Mouse (Mus musculus) stomach, embryonic 16.5 days (tissue): ENCODE measurements around the gene Golga7b. TPM values are rescaled to one million over a fixed set of nuclear protein-coding genes. Genes with fewer than 3 reads are reported as not detected.

Experiments
- ATAC-seq: fragments of 200-750 bp; cut with Nextera tagmentation; 2 replicates; pipeline ENCODE4 v1.8.0; 2017; ENCODE audit warnings: moderate number of reproducible peaks, moderate TSS enrichment; ENCODE audit not compliant: insufficient read depth, low FRiP score
- H3K27ac ChIP-seq: fragments of 300-500 bp; sonication (generic); 2 replicates; pipeline ENCODE4 v1.5.1; 2014; ENCODE audit warnings: low read length
- H3K27me3 ChIP-seq: fragments of 300-500 bp; sonication (generic); 2 replicates; pipeline ENCODE4 v1.6.1; 2014; ENCODE audit warnings: low read length, control low read depth, mixed read lengths; ENCODE audit not compliant: control insufficient read depth, insufficient read depth
- H3K36me3 ChIP-seq: fragments of 300-500 bp; sonication (generic); 2 replicates; pipeline ENCODE4 v1.6.1; 2014; ENCODE audit warnings: low read length; ENCODE audit not compliant: control insufficient read depth, insufficient read depth
- H3K4me1 ChIP-seq: fragments of 300-500 bp; sonication (generic); 2 replicates; pipeline ENCODE4 v1.6.1; 2014; ENCODE audit warnings: low read length, control low read depth, mixed read lengths; ENCODE audit not compliant: control insufficient read depth, insufficient read depth
- H3K4me2 ChIP-seq: fragments of 300-500 bp; sonication (generic); 2 replicates; pipeline ENCODE4 v1.6.1; 2014; ENCODE audit warnings: low read depth, low read length, mixed read lengths
- H3K4me3 ChIP-seq: fragments of 300-500 bp; sonication (generic); replicated peaks from 2 replicates; pipeline ENCODE4 v1.5.1; 2014; ENCODE audit warnings: mild to moderate bottlenecking, low read length
- H3K9ac ChIP-seq: fragments of 300-500 bp; sonication (generic); 2 replicates; pipeline ENCODE4 v1.6.1; 2014; ENCODE audit warnings: low read length
- H3K9me3 ChIP-seq: fragments of 300-500 bp; sonication (generic); replicated peaks from 2 replicates; pipeline ENCODE4 v1.6.1; 2016; ENCODE audit warnings: low read length, control low read depth; ENCODE audit not compliant: control insufficient read depth
- WGBS: fragments of 180-500 bp; shearing (Covaris S2); extraction: QIAGEN DNeasy Blood & Tissue Kit; methylation state at CpG from one replicate; pipeline ENCODE4 v1.1.7; 2014; 5-methylcytosine and 5-hydroxymethylcytosine counted together
- polyA plus RNA-seq: library from polyadenylated mRNA; unstranded; fragments of >200 nt; fragmentation: Nextera tagmentation; extraction: Ambion mirVana; gene quantifications from 2 replicates; pipeline ENCODE4 v1.2.1, GENCODE M21; 2015

Golga7b gene
- polyA plus RNA-seq: 1.1 and 1.2 TPM in 2 replicates

DNA sequence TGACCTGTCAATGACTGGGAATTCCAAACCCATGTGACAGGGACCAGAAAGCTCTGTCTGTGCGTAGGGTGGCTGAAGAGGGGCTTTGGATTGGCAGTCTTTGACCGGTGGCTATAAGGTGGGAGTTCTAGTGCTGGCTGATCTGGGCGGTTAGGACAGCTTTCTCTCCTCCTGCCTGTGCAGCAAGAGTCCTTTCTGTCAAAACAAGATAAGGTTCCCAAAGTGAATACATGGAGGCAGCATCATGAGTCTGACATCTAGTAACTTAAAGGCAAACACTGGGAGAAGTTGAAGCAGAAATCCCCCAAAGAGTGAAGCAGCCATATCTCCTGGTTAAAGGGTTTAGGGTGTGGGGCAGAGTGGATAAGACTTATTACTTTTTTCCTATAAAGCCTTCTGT is at the start of gene Golga7b:
TSS of gene Golga7b (plus strand) at position 56 of the 400 bp plus-strand sequence.
- 79% methylated on average over 3 of the region's 3 CpGs for WGBS
- no peak within 1 kb of the TSS for H3K4me3 ChIP-seq
- H3K9me3 ChIP-seq: no peaks in the 10 kb centered on the region
- ATAC-seq: no peak
- H3K4me1 ChIP-seq: no peaks in the 10 kb centered on the region
- H3K27ac ChIP-seq: no peak within 1 kb of the TSS
- H3K27me3 ChIP-seq: no peaks in the 10 kb centered on the region
- H3K9ac ChIP-seq: no peak within 1 kb of the TSS
- H3K4me2 ChIP-seq: no peak within 1 kb of the TSS
- no peaks in the 10 kb centered on the region for H3K36me3 ChIP-seq

GRCm38 (mm10) chr19:42198026-42198425 is 49.3 kb upstream of the Golga7b start:
- ATAC-seq: no peak
- Histone ChIP-seq H3K27me3 (peaks cover 45% of the 10 kb centered on the region), H3K36me3 (no peaks in the 10 kb centered on the region), H3K4me2 (no peak overlapping the region), H3K4me1 (peaks cover 6% of the 10 kb centered on the region; the same call in 1 of the 2 replicates), H3K4me3 (no peak overlapping the region), H3K27ac (no peak overlapping the region), H3K9ac (no peak overlapping the region), H3K9me3 (no peaks in the 10 kb centered on the region)
- 48% methylated on average over 11 of the region's 11 CpGs for WGBS

- peak within 1 kb of the TSS; percentile 40 for H3K4me2 ChIP-seq
- no peaks in the 10 kb centered on the region for H3K36me3 ChIP-seq
- H3K4me3 ChIP-seq: peak within 1 kb of the TSS; percentile 29
- 1% methylated on average over 57 of the region's 60 CpGs for WGBS
- no peak within 1 kb of the TSS for H3K27ac ChIP-seq
- peaks cover 6% of the 10 kb centered on the region; the same call in 1 of the 2 replicates for H3K4me1 ChIP-seq
- no peaks in the 10 kb centered on the region for H3K9me3 ChIP-seq
- peaks cover 48% of the 10 kb centered on the region for H3K27me3 ChIP-seq
- no peak within 1 kb of the TSS for H3K9ac ChIP-seq
- ATAC-seq: no peak; the same call in 1 of the 2 replicates
These were observed 45.5 kb upstream of the Golga7b start, which contains the start of gene Sfrp5 for GRCm38 (mm10) chr19:42201696-42202381. Sfrp5 (minus strand) TSS chr19:42202252.

GRCm38 (mm10) chr19:42202467-42202866 is 44.9 kb upstream of the Golga7b start:
- WGBS: 33% methylated on average over 8 of the region's 8 CpGs

GRCm38 (mm10) chr19:42204306-42204705 is 43.1 kb upstream of the Golga7b start:
- Histone ChIP-seq H3K9me3 (no peaks in the 10 kb centered on the region), H3K27me3 (peaks cover 40% of the 10 kb centered on the region)

More at GRCm38 (mm10) chr19:42202467-42202866, 44.9 kb upstream of the Golga7b start:
- H3K27ac ChIP-seq: no peak overlapping the region
- no peak overlapping the region; the same call in 1 of the 2 replicates for H3K4me3 ChIP-seq
- peaks cover 48% of the 10 kb centered on the region for H3K27me3 ChIP-seq
- no peaks in the 10 kb centered on the region for H3K36me3 ChIP-seq
- H3K9ac ChIP-seq: no peak overlapping the region
- peak overlapping the region; percentile 40; the same call in 1 of the 2 replicates for H3K4me2 ChIP-seq
- no peaks in the 10 kb centered on the region for H3K9me3 ChIP-seq
- ATAC-seq: no peak
- H3K4me1 ChIP-seq: peaks cover 6% of the 10 kb centered on the region; the same call in 1 of the 2 replicates

GRCm38 (mm10) chr19:42205201-42205600 is 42.2 kb upstream of the Golga7b start:
- H3K27ac ChIP-seq: no peak overlapping the region
- peaks cover 31% of the 10 kb centered on the region for H3K27me3 ChIP-seq
- H3K36me3 ChIP-seq: no peaks in the 10 kb centered on the region
- no peak overlapping the region for H3K4me3 ChIP-seq
- no peak overlapping the region for H3K4me2 ChIP-seq
- H3K9ac ChIP-seq: no peak overlapping the region
- H3K9me3 ChIP-seq: no peaks in the 10 kb centered on the region
- no peak for ATAC-seq
- WGBS: 76% methylated on average over 8 of the region's 8 CpGs
- H3K4me1 ChIP-seq: peaks cover 6% of the 10 kb centered on the region; the same call in 1 of the 2 replicates

More at GRCm38 (mm10) chr19:42204306-42204705, 43.1 kb upstream of the Golga7b start:
- H3K9ac ChIP-seq: no peak overlapping the region
- WGBS: 80% methylated on average over 4 of the region's 4 CpGs
- H3K4me1 ChIP-seq: peaks cover 6% of the 10 kb centered on the region; the same call in 1 of the 2 replicates
- H3K36me3 ChIP-seq: no peaks in the 10 kb centered on the region
- H3K27ac ChIP-seq: no peak overlapping the region
- no peak overlapping the region for H3K4me3 ChIP-seq
- no peak overlapping the region for H3K4me2 ChIP-seq
- ATAC-seq: no peak

- H3K27me3 ChIP-seq: no peaks in the 10 kb centered on the region
- WGBS: 46% methylated on average over 7 of the region's 7 CpGs
- no peaks in the 10 kb centered on the region for H3K9me3 ChIP-seq
- no peak overlapping the region for H3K4me2 ChIP-seq
- no peak overlapping the region for H3K27ac ChIP-seq
- no peaks in the 10 kb centered on the region for H3K4me1 ChIP-seq
- no peak overlapping the region for H3K4me3 ChIP-seq
- no peaks in the 10 kb centered on the region for H3K36me3 ChIP-seq
- no peak overlapping the region for H3K9ac ChIP-seq
- no peak for ATAC-seq
These were observed 37.9 kb upstream of the Golga7b start for GRCm38 (mm10) chr19:42209485-42209884.

- no peaks in the 10 kb centered on the region for H3K36me3 ChIP-seq
- no peak overlapping the region for H3K27ac ChIP-seq
- H3K4me2 ChIP-seq: no peak overlapping the region
- no peak overlapping the region for H3K4me3 ChIP-seq
- H3K27me3 ChIP-seq: no peaks in the 10 kb centered on the region
- no peaks in the 10 kb centered on the region for H3K9me3 ChIP-seq
- 54% methylated on average over 6 of the region's 6 CpGs for WGBS
- no peak overlapping the region for H3K9ac ChIP-seq
- no peaks in the 10 kb centered on the region for H3K4me1 ChIP-seq
- no peak for ATAC-seq
These were observed 37.4 kb upstream of the Golga7b start for GRCm38 (mm10) chr19:42209976-42210375.

- H3K36me3 ChIP-seq: no peaks in the 10 kb centered on the region
- H3K27me3 ChIP-seq: no peaks in the 10 kb centered on the region
- whole genome bisulfite sequencing: 18% methylated on average over 8 of the region's 8 CpGs
- H3K4me1 ChIP-seq: no peaks in the 10 kb centered on the region
- H3K9me3 ChIP-seq: no peaks in the 10 kb centered on the region
- no peak for ATAC-seq
- no peak overlapping the region for H3K9ac ChIP-seq
- H3K4me3 ChIP-seq: no peak overlapping the region
- no peak overlapping the region for H3K4me2 ChIP-seq
- no peak overlapping the region for H3K27ac ChIP-seq
These were observed 35.4 kb upstream of the Golga7b start for GRCm38 (mm10) chr19:42211936-42212335.
